Mouse (Mus musculus) frontal cortex, postnatal 14 days (tissue): ENCODE measurements around the gene Cdsn.
A peak's percentile ranks its signal among the peaks of the same experiment; 100 is the strongest.

Experiments used
- DNase-seq, 2 experiments: peaks; one replicate each; pipeline ENCODE4 v3.0.0; 2022; ENCODE audit warnings: low spot score in 2 of 2

Cdsn gene

GRCm38 (mm10) chr17:35534343-35534742, 17.6 kb upstream of the Cdsn start:
- DNase-seq = peak; percentile 62 to 81

DNA sequence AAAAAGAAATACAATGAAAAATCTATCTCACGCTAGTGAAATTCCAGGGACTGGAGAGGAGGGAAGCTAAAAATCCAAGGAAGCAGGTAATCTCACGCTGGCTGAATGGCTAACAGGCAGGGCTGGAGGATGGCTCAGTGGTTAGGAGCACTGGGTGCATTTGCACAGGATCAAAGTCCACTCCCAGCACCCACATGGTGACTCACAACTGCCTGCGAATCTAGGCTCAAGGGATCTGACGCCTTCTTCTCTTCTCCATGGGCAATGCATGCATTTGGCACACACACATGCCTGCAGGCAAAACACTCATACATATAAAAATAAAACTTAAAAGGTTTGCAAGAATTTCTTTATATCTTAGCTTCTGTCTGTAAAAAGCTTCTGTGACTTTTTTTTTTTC, 14.5 kb upstream of the Cdsn start:
- DNase-seq = no peak

DNA sequence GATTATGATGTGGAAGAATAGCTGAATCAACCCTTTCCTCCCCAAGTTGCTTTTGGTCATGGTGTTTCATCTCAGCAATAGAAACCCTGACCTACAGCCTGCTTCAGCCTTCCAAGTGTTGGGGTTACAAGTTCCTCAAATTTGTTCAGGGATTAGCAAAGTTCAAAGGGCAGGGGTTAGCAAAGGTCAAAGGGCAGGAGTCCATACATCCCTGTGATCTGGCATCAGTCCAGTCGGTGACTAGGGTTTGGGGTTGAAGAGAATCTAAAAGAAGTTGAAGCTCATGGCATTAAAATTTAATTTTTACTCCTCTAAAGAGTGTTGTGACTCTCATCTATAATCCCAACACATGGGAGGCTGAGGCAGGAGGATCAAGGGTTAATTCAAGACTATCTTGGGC, 13.5 kb upstream of the Cdsn start:
- no peak for DNase-seq

- no peak for DNase-seq
Measured at GRCm38 (mm10) chr17:35539540-35539939, 12.4 kb upstream of the Cdsn start.

- no peak for DNase-seq
Measured at GRCm38 (mm10) chr17:35542761-35543411, 9.0 kb upstream of the Cdsn start.

DNA sequence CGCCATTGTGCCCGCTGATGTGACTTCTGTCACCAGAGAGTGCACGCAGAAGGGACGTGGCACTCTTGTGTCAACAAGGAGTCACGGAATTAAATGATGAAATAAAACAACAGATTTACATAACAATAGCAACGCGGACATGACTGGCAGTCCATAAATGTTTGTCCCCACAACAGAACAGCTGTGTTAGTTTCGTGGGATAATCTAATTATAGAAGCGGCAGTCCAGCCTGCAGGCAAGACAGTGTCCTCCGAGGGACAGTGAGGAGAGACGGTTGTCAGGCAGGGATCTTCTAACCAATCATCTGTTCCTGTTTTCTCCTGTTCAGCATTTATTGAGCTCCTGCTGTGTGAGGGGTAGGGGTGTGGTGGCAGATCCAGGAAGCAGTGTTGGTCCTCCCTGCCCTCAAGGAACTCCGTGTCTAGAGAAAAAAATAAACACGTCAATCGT, 8.5 kb upstream of the Cdsn start:
- DNase-seq = no peak

DNA sequence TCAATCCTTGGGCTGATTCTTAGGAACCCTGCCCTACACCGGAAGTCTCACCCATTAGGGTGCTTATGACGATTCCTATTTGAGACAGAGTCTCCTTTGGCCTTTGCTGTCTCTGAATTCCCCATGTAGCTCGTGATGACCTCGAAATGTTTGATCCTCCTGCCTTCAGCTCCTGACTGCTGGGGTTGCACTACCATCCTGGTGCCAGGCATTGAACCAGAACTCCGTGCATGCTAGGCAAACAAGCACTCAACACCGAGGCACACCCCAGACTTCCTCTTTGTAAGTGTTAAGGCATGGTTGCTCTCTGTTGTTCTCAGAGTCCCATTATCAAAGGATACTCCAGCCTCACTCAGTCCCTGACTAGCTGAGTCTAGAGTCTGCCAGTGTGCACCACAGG, 7.9 kb upstream of the Cdsn start:
- no peak for DNase-seq

DNA sequence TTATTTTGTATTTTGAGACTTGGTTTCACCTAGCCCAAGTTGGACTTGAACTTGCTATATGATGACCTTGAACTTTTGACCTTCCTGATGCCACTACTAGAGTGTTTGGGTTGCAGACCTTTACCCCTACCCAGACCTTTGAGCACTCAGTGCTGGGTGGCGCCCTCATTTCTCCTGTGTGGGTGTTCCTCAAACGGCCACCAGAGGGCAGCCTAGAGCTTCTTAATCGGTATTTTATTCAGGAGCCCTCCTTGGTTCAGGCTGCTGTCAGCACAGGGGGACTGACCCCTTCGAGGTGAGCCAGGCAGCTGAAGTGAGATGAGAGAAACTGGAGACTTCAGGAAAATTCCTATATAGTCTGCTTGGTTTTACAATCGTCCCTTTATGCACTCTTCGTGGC, 7.2 kb upstream of the Cdsn start:
- DNase-seq = peak in 1 of 2 experiments; percentile 61

GRCm38 (mm10) chr17:35547465-35547864, 4.5 kb upstream of the Cdsn start:
- DNase-seq = no peak

GRCm38 (mm10) chr17:35548636-35549035, 3.3 kb upstream of the Cdsn start:
- DNase-seq = no peak

DNA sequence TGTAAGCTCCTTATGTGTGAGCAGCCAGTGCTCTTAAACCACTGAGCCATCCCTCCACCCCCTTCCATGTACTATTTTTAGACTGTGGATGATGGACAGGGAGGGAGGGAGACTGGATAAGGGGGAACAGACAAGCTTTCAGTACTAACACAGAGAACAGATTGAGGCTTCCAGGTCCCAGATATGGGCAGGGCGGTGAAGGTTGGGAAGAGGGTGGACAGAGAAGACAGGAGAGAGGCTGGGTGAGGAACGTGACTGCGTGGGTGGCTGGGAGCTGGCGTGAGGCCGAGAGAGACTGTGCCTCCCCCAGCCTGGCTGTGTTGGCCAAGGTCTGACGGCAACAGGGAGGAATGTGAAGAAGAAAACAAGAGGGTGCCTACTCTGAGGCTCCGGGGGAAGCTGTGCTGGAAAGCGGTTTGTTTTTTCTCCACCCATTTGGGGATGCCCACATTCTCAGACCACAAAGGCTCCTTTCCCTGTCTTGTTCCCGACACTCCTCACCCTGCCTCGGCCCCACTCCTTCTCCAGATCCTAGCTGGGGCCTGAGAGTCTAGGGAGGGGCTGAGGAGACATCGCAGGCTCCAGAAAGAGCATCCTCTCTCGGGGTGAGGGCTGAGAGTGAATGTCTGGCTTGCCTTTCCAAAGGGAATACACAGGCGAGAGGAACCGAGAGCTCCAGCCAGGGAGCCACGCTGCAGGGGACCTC, 2.3 kb upstream of the Cdsn start:
- peak; percentile 72 to 77 for DNase-seq

DNA sequence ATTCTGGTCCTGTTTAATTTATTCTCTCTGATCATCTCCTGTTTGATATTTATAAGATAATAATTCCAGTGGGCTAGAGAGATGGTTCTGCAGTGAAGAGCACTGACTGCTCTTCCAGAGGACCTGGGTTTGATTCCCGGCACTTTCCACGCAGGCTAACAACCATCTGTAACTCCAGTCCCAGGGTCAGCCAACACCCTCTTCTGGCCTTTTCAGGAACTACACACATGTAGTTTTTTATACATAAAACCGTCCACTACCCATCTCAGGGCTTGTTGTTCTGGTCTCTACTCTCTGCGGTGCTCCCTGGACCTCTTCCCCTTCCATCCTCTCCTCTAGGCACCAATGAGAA, 1.8 kb upstream of the Cdsn start:
- DNase-seq = no peak

- DNase-seq = no peak
Measured at GRCm38 (mm10) chr17:35550871-35551270, 1.1 kb upstream of the Cdsn start.

DNA sequence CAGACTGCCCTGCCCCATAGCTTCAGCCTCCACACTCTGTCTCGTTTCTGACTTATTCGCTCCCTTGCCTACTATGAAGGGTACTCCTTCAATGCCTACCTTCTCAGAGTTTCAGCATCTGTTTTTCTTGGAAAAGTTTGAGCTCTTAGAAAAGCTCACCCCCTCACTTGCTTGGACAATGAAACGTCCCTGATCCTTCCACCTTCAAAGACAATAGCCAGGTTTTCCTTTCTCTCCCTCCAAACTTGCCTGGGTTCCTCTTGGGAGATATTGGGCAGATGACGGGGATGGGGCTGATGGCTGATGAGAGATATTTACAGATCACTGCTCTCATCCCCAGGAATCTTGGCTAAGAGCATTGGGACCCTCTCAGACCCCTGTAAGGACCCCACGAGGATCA, 2.4 kb downstream of the Cdsn start:
- no peak for DNase-seq

DNA sequence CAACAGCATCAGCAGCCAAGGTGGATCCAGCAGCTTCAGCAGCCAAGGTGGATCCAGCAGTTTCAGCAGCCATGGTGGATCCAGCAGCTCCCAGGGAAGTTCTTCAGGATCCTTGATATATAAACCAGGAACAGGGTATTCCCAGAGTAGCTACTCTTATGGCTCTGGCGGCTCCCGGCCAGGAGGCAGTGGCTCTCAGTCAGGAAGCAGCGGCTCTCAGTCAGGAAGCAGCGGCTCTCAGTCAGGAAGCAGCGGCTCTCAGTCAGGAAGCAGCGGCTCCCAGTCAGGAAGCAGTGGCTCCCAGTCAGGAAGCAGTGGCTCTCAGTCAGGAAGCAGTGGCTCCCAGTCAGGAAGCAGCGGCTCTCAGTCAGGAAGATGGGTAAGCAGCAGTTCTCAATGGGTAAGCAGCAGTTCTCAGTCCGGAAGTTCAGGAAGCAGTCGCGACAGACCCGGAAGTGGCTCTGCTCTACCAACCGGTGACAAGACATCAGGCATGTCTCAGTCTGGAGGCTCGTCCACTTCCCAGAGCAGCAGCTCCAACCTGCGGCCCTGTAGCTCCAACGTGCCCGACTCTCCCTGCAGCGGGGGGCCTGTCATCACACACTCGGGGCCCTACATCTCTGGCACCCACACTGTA, 3.0 kb downstream of the Cdsn start:
- no peak for DNase-seq

DNA sequence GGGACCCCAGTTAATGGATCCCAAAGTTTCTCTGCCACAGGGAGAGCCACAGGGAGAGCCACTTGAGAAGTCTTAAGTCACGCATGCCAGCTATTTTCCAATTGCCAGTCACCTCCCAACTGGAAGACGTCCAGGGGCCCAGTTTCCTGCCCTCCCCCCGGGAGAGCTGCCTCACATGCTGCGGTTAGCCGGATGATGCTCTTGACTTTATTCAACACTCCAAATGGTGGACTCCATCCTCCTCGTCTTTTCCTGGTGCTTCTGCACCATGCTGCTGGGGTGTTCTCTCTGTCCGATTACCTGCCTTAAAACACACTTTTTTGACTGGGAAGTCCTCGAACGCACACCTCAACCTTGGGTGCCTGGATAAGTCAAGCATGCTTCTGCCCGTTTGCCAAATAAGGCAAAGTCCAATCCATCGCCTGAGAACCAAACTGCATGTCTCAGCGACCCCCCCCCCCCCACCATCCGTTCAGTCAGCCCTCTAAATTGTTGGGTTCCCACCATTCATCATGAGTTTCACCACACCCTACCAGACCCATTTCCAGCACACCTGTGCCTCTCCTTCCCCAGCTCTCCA, 4.3 kb downstream of the Cdsn start:
- no peak for DNase-seq

GRCm38 (mm10) chr17:35556812-35557211, 4.9 kb downstream of the Cdsn start:
- no peak for DNase-seq

DNA sequence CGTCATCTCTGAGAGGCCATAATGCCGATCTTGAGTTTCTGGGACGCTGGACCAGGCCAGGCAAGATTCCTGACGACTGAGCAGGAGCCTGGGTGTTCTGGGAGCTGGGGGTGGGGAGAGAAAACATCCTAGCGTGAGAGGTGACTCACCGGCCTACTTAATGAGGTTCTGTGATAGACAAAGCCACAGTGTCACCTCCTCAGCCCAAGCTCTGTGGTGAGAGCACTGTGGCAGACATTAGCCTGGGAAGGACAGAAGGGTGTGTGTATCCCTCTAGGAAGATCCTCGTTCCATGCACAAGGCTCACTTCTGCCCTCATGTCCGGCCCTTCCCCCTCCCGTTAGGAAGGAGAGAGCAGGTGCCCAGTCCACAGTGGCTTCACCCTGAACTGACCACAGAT, 5.4 kb downstream of the Cdsn start:
- no peak for DNase-seq

- no peak for DNase-seq
Measured at GRCm38 (mm10) chr17:35558216-35558615, 6.3 kb downstream of the Cdsn start.

DNA sequence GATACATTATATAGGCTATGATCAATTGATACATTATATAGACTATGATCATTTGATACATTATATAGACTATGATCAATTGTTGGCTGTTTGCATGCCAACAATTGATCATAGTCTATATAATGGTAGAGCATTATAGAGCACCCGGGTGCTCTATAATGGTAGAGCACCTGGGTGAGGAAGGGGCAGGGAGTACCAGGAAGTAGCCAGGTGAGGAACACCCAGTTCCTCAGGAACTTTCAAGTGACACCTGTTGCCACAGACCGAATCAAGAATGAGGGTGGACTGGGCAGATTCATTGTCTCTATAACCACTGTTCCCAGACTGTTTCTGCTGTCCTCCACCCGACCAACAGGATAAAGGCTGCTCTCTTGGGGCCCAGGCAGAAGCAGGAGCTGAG, 15.2 kb downstream of the Cdsn start, which contains the start of gene 2300002M23Rik:
Gene 2300002M23Rik (plus strand): TSS at position 301 of the 400 bp plus-strand sequence.
- DNase-seq = no peak

GRCm38 (mm10) chr17:35567767-35568166, 15.8 kb downstream of the Cdsn start:
- no peak for DNase-seq

- no peak for DNase-seq
Measured at GRCm38 (mm10) chr17:35569091-35569944, 17.4 kb downstream of the Cdsn start.
